Mouse (Mus musculus) regulatory T cell (primary cell): ENCODE measurements around the gene Nop53.

Source experiments
- in situ Hi-C: fragments of 300-600 bp; cut with MboI, MseI; formaldehyde crosslinking; loops from one replicate; pipeline ENCODE4 v1.15.1; 2025; ENCODE audit warnings: high pct_unique_total_duplicates

Nop53 gene

GRCm38 (mm10) chr7:15960691-15961090, 14.8 kb upstream of the Nop53 start:
- in situ Hi-C loops, result no loop called here

- in situ Hi-C loops, result no loop called here
Observed at GRCm38 (mm10) chr7:15956143-15956542, 10.3 kb upstream of the Nop53 start.

GRCm38 (mm10) chr7:15955509-15955908, 9.6 kb upstream of the Nop53 start:
- in situ Hi-C loops, result no loop called here

GRCm38 (mm10) chr7:15954978-15955443, 9.1 kb upstream of the Nop53 start:
- in situ Hi-C loops, result no loop called here

- in situ Hi-C loops, result no loop called here
Observed at GRCm38 (mm10) chr7:15954436-15954835, 8.6 kb upstream of the Nop53 start.

- in situ Hi-C loops, result no loop called here
Observed at GRCm38 (mm10) chr7:15953307-15954074, 7.6 kb upstream of the Nop53 start.

- in situ Hi-C loops, result no loop called here
Observed at GRCm38 (mm10) chr7:15952416-15952815, 6.5 kb upstream of the Nop53 start.

- in situ Hi-C loops, result no loop called here
Observed at GRCm38 (mm10) chr7:15950008-15950407, 4.1 kb upstream of the Nop53 start.

- in situ Hi-C loops, result no loop called here
Observed at GRCm38 (mm10) chr7:15949216-15949790, 3.4 kb upstream of the Nop53 start.

GRCm38 (mm10) chr7:15948381-15948941, 2.6 kb upstream of the Nop53 start:
- in situ Hi-C loops, result no loop called here

- in situ Hi-C loops, result no loop called here
Observed at GRCm38 (mm10) chr7:15947653-15948260, 1.9 kb upstream of the Nop53 start.

- in situ Hi-C loops, result no loop called here
Observed at GRCm38 (mm10) chr7:15945211-15945610, 663 bp downstream of the Nop53 start.

GRCm38 (mm10) chr7:15944311-15944710, 1.6 kb downstream of the Nop53 start:
- in situ Hi-C loops, result no loop called here

- in situ Hi-C loops, result no loop called here
Observed at GRCm38 (mm10) chr7:15938621-15939020, 7.3 kb downstream of the Nop53 start.

- in situ Hi-C loops, result no loop called here
Observed at GRCm38 (mm10) chr7:15937491-15937890, 8.4 kb downstream of the Nop53 start.

- in situ Hi-C loops, result no loop called here
Observed at GRCm38 (mm10) chr7:15933437-15934359, 12.2 kb downstream of the Nop53 start.

- in situ Hi-C loops, result no loop called here
Observed at GRCm38 (mm10) chr7:15931635-15932034, 14.2 kb downstream of the Nop53 start.

- in situ Hi-C loops, result no loop called here
Observed at GRCm38 (mm10) chr7:15930543-15930942, 15.3 kb downstream of the Nop53 start.

- in situ Hi-C loops, result no loop called here
Observed at GRCm38 (mm10) chr7:15929910-15930309, 16.0 kb downstream of the Nop53 start.

- in situ Hi-C loops, result no loop called here
Observed at GRCm38 (mm10) chr7:15922220-15922773, 23.6 kb downstream of the Nop53 start, which contains the start of gene Selenow. TSS of gene Selenow (minus strand) at chr7:15922402.

- in situ Hi-C loops, result no loop called here
Observed at GRCm38 (mm10) chr7:15921796-15922195, 24.1 kb downstream of the Nop53 start.
